Mouse (Mus musculus): Measurements from ENCODE around the gene Olfr31. TPM values are rescaled to one million over a fixed set of nuclear protein-coding genes. Genes with fewer than 3 reads are reported as not detected.

Gene Olfr31
- total RNA-seq (2012; rRNA removed) (not detected in 2 replicates), polyA plus RNA-seq (2012; ENCODE audit: insufficient read depth in 1 of 2, insufficient read length in 2 of 2, low read depth in 1 of 2, low replicate concordance in 2 of 2, missing spikeins in 1 of 2) (under 1 TPM in 1 of 2 experiments, not detected in 1; 0.03 TPM)

DNA sequence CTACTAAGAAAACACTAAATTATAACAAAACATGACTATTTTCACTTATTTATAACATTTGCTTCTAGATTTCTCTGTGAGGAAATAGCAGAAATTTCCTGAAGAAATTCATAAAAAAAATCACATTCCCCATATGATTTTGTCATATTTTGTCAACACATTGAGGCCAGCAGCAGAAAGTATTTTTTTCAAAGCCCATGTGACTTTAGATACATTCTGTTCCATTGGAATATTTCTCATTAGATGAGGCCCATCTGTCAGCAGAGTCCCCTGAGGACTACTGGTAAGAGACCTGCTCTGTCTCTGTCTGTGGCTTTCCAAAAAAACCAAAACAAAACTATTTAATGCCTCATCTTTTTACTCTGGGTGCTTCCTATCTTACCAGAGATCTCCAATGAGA, at the start of gene Olfr31:
Gene Olfr31 (plus strand): TSS at position 301 of the 400 bp plus-strand sequence.
- no peak for DNase-seq (ENCODE audit: low read depth, low spot score)
- H3K9ac ChIP-seq (ENCODE audit: control insufficient read depth, low read depth, low read length, poor library complexity, severe bottlenecking): no peak within 1 kb of the TSS
- TF ChIP-seq MAZ (IDR thresholded peaks at IDR 0.05; ENCODE audit: low read depth, low read length): no peak
- no peak for TF ChIP-seq USF1 (IDR thresholded peaks at IDR 0.05; ENCODE audit: low read depth, low read length)
- TF ChIP-seq JUND (IDR thresholded peaks at IDR 0.05; ENCODE audit: low read depth, low read length): no peak
- TF ChIP-seq TAL1 (IDR thresholded peaks at IDR 0.05; ENCODE audit: low read length): no peak
- TF ChIP-seq ZC3H11A (IDR thresholded peaks at IDR 0.05; ENCODE audit: low read depth, low read length): no peak
- no peak for TF ChIP-seq KAT2A (conservative IDR thresholded peaks at IDR 0.05; ENCODE audit: low read depth, low read length)
- TF ChIP-seq EP300 (IDR thresholded peaks at IDR 0.05; ENCODE audit: low read depth in 1 of 2, low read length in 2 of 2): no peak

DNA sequence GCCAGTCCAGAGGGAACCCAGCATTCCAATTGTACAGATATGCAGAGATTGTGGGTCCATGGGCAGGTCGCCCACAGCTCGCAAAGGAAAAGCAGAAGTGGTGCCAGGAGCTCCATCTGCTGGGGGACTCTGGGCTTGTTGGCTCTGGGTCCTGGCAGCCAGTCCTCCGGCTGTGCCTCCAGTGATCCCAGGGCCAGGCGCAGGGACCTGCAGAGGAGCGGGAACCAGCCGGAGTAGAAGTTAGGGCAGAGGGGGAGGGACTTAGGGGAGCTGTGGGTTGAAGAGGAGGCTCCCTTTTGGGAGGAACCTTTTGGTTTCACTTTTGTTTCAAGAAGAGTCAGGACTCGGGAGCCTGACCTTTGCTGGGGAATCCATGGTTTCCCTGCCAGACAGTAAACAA, 28.2 kb upstream of the Olfr31 start:
- H3K9ac ChIP-seq (ENCODE audit: control insufficient read depth, low read depth, low read length, poor library complexity, severe bottlenecking): peak overlapping the region; percentile 60
- H3K36me3 ChIP-seq (ENCODE audit: control insufficient read depth in 1 of 2, insufficient read depth in 2 of 2, low read length in 2 of 2): no peaks in the 10 kb centered on the region
- peak overlapping the region; percentile 75 to 78 for H3K4me3 ChIP-seq (ENCODE audit: control insufficient read depth in 1 of 2, insufficient read depth in 1 of 2, low read depth in 2 of 2, low read length in 2 of 2)
- peak; percentile 67 for DNase-seq (ENCODE audit: low read depth, low spot score)
- no peaks in the 10 kb centered on the region for H3K4me1 ChIP-seq (ENCODE audit: control insufficient read depth in 1 of 2, insufficient read depth in 2 of 2, low read length in 2 of 2)
- H3K79me2 ChIP-seq (ENCODE audit: control insufficient read depth, insufficient read depth, low read length, poor library complexity): no peaks in the 10 kb centered on the region
- TF ChIP-seq CTCF (IDR thresholded peaks at IDR 0.05 in 2 of 3, conservative IDR thresholded peaks at IDR 0.05 in 1 of 3; ENCODE audit: control insufficient read depth in 1 of 3, insufficient read depth in 1 of 3, low read depth in 2 of 3, low read length in 3 of 3, poor library complexity in 1 of 3, severe bottlenecking in 1 of 3): peak; percentile 26 to 62 (median 53); a peak in 5 of 6 replicates
- no peak for TF ChIP-seq ELF1 (IDR thresholded peaks at IDR 0.05; ENCODE audit: low read depth, low read length)
- peak; percentile 55 for TF ChIP-seq SMC3 (IDR thresholded peaks at IDR 0.05; ENCODE audit: low read depth, low read length)
- TF ChIP-seq ZC3H11A (IDR thresholded peaks at IDR 0.05; ENCODE audit: low read depth, low read length): peak; percentile 11; the same call in 1 of the 2 replicates
- H3K9me3 ChIP-seq (replicated peaks; ENCODE audit: insufficient read depth, low read length): no peaks in the 10 kb centered on the region
- H3K27ac ChIP-seq (ENCODE audit: control insufficient read depth, low read depth, low read length): no peak overlapping the region
- H3K27me3 ChIP-seq (ENCODE audit: control insufficient read depth in 1 of 2, insufficient read depth in 2 of 2, low read length in 2 of 2): no peaks in the 10 kb centered on the region

More for the DNA sequence above, at the start of gene Olfr31:
- H3K9me3 ChIP-seq (replicated peaks; ENCODE audit: insufficient read depth, low read length): no peaks in the 10 kb centered on the region
- no peak within 1 kb of the TSS for H3K27ac ChIP-seq (ENCODE audit: control insufficient read depth, low read depth, low read length)
- no peak within 1 kb of the TSS for H3K4me3 ChIP-seq (ENCODE audit: control insufficient read depth in 1 of 2, insufficient read depth in 1 of 2, low read depth in 2 of 2, low read length in 2 of 2)
- no peaks in the 10 kb centered on the region for H3K4me1 ChIP-seq (ENCODE audit: control insufficient read depth in 1 of 2, insufficient read depth in 2 of 2, low read length in 2 of 2)
- H3K79me2 ChIP-seq (ENCODE audit: control insufficient read depth, insufficient read depth, low read length, poor library complexity): no peaks in the 10 kb centered on the region
- no peaks in the 10 kb centered on the region for H3K36me3 ChIP-seq (ENCODE audit: control insufficient read depth in 1 of 2, insufficient read depth in 2 of 2, low read length in 2 of 2)
- no peaks in the 10 kb centered on the region for H3K27me3 ChIP-seq (ENCODE audit: control insufficient read depth in 1 of 2, insufficient read depth in 2 of 2, low read length in 2 of 2)

DNA sequence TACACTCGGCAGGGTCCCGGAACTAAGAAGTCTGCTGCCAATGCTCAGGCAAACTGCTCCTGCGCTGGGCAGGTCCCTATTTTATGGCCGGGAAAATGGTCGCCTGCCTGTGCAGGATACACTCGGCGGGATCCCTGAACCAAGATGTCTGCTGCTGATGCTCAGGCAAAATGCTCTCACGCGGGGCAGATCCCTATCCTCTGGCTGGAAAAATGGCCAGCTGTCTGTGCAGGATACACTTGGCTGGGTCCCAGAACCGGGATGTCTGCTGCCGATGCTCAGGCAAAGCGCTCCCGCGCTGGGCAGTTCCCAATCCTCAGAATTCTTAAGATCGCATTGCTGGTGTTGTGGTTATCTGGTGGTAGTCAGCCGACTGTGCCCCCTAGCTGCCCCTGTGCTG, 13.7 kb upstream of the Olfr31 start:
- H3K4me1 ChIP-seq (ENCODE audit: control insufficient read depth in 1 of 2, insufficient read depth in 2 of 2, low read length in 2 of 2): no peaks in the 10 kb centered on the region
- no peak for DNase-seq (ENCODE audit: low read depth, low spot score)
- no peak for TF ChIP-seq POLR2AphosphoS5 (IDR thresholded peaks at IDR 0.05; ENCODE audit: borderline replicate concordance, low read depth, low read length)
- no peak for TF ChIP-seq UBTF (IDR thresholded peaks at IDR 0.05; ENCODE audit: borderline replicate concordance, insufficient read depth, low read depth, low read length)
- TF ChIP-seq POLR2AphosphoS2 (IDR thresholded peaks at IDR 0.05; ENCODE audit: low read length): no peak
- no peak for TF ChIP-seq TAL1 (IDR thresholded peaks at IDR 0.05; ENCODE audit: low read length)
- no peak for TF ChIP-seq TBP (IDR thresholded peaks at IDR 0.05; ENCODE audit: low read depth, low read length)
- TF ChIP-seq MYB (IDR thresholded peaks at IDR 0.05; ENCODE audit: low read depth, low read length): no peak
- TF ChIP-seq CTCF (IDR thresholded peaks at IDR 0.05 in 2 of 3, conservative IDR thresholded peaks at IDR 0.05 in 1 of 3; ENCODE audit: control insufficient read depth in 1 of 3, insufficient read depth in 1 of 3, low read depth in 2 of 3, low read length in 3 of 3, poor library complexity in 1 of 3, severe bottlenecking in 1 of 3): no peak
- TF ChIP-seq JUND (IDR thresholded peaks at IDR 0.05; ENCODE audit: low read depth, low read length): no peak
- no peak for TF ChIP-seq MEF2A (IDR thresholded peaks at IDR 0.05; ENCODE audit: extremely low read depth, insufficient replicate concordance, low read depth, low read length, poor library complexity, severe bottlenecking)
- TF ChIP-seq ELF1 (IDR thresholded peaks at IDR 0.05; ENCODE audit: low read depth, low read length): no peak
- no peak for TF ChIP-seq CHD1 (IDR thresholded peaks at IDR 0.05; ENCODE audit: low read depth, low read length)
- no peak for TF ChIP-seq MYC (IDR thresholded peaks at IDR 0.05; ENCODE audit: low read depth, low read length)
- TF ChIP-seq MAFK (IDR thresholded peaks at IDR 0.05; ENCODE audit: borderline replicate concordance, low read depth, low read length): no peak
- TF ChIP-seq NRF1 (IDR thresholded peaks at IDR 0.05; ENCODE audit: insufficient read depth, low read depth, low read length, poor library complexity, severe bottlenecking): no peak
- TF ChIP-seq ZKSCAN1 (IDR thresholded peaks at IDR 0.05; ENCODE audit: low read depth, low read length): no peak
- no peak for TF ChIP-seq GABPA (IDR thresholded peaks at IDR 0.05; ENCODE audit: low read depth, low read length)
- TF ChIP-seq ZMIZ1 (IDR thresholded peaks at IDR 0.05; ENCODE audit: low read depth, low read length): no peak
- no peak overlapping the region for H3K9ac ChIP-seq (ENCODE audit: control insufficient read depth, low read depth, low read length, poor library complexity, severe bottlenecking)
- H3K27ac ChIP-seq (ENCODE audit: control insufficient read depth, low read depth, low read length): no peak overlapping the region
- H3K9me3 ChIP-seq (replicated peaks; ENCODE audit: insufficient read depth, low read length): no peaks in the 10 kb centered on the region
- H3K79me2 ChIP-seq (ENCODE audit: control insufficient read depth, insufficient read depth, low read length, poor library complexity): no peaks in the 10 kb centered on the region
- H3K36me3 ChIP-seq (ENCODE audit: control insufficient read depth in 1 of 2, insufficient read depth in 2 of 2, low read length in 2 of 2): no peaks in the 10 kb centered on the region
- no peak overlapping the region for H3K4me3 ChIP-seq (ENCODE audit: control insufficient read depth in 1 of 2, insufficient read depth in 1 of 2, low read depth in 2 of 2, low read length in 2 of 2)
- no peaks in the 10 kb centered on the region for H3K27me3 ChIP-seq (ENCODE audit: control insufficient read depth in 1 of 2, insufficient read depth in 2 of 2, low read length in 2 of 2)

All from MEL (cell line).